Mouse (Mus musculus) MEL (cell line): Measurements from ENCODE around the gene Mkrn1. TPM values are rescaled to one million over a fixed set of nuclear protein-coding genes. Genes with fewer than 3 reads are reported as not detected.
"Not testable (repeated sequence)": the region's sequence is repeated elsewhere in the genome, so short reads cannot be mapped to it uniquely, and the experiment has no call there.

Experiments used
- DNase-seq: peaks from one replicate; pipeline ENCODE4 v3.0.0; 2011; ENCODE audit warnings: low read depth, low spot score
- H3K27ac ChIP-seq: 2 replicates; pipeline ENCODE4 v1.5.1; 2012; ENCODE audit warnings: low read depth, mild to moderate bottlenecking, control low read depth, low read length, moderate library complexity; ENCODE audit not compliant: control insufficient read depth
- H3K27me3 ChIP-seq, 2 experiments: fragments of 150-350 bp in 1 of 2; sonication (generic) in 1 of 2; 2 replicates each; pipeline ENCODE4 v1.6.1; 2012; ENCODE audit warnings: low read length in 2 of 2, mild to moderate bottlenecking in 2 of 2, improper control_type of control experiment in 1 of 2, moderate library complexity in 1 of 2; ENCODE audit not compliant: insufficient read depth in 2 of 2, control insufficient read depth in 1 of 2
- H3K36me3 ChIP-seq, 2 experiments: 2 replicates each; pipeline ENCODE4 v1.6.1; 2012 to 2014; ENCODE audit warnings: low read length in 2 of 2, improper control_type of control experiment in 1 of 2, inconsistent platforms in 1 of 2, mild to moderate bottlenecking in 1 of 2; ENCODE audit not compliant: insufficient read depth in 2 of 2, control insufficient read depth in 1 of 2
- H3K4me1 ChIP-seq, 2 experiments: fragments of 150-350 bp in 1 of 2; sonication (generic) in 1 of 2; 2 replicates each; pipeline ENCODE4 v1.6.1; 2012; ENCODE audit warnings: low read length in 2 of 2, improper control_type of control experiment in 1 of 2, mild to moderate bottlenecking in 1 of 2; ENCODE audit not compliant: insufficient read depth in 2 of 2, control insufficient read depth in 1 of 2
- H3K4me3 ChIP-seq, 2 experiments: fragments of 150-350 bp in 1 of 2; sonication (generic) in 1 of 2; 2 replicates each; pipeline ENCODE4 v1.5.1; 2012; ENCODE audit warnings: low read depth in 2 of 2, low read length in 2 of 2, mild to moderate bottlenecking in 2 of 2, moderate library complexity in 2 of 2, control low read depth in 1 of 2, improper control_type of control experiment in 1 of 2; ENCODE audit not compliant: control insufficient read depth in 1 of 2, insufficient read depth in 1 of 2
- H3K79me2 ChIP-seq: 2 replicates; pipeline ENCODE4 v1.6.1; 2012; ENCODE audit warnings: mild to moderate bottlenecking, low read length, moderate library complexity; ENCODE audit not compliant: control insufficient read depth, poor library complexity, insufficient read depth
- H3K9ac ChIP-seq: 2 replicates; pipeline ENCODE4 v1.6.1; 2012; ENCODE audit warnings: low read depth, mild to moderate bottlenecking, control low read depth, low read length, moderate library complexity; ENCODE audit not compliant: control insufficient read depth, poor library complexity, severe bottlenecking
- H3K9me3 ChIP-seq: fragments of 150-350 bp; sonication (generic); replicated peaks from 2 replicates; pipeline ENCODE4 v1.6.1; 2012; ENCODE audit warnings: mild to moderate bottlenecking, low read length, improper control_type of control experiment, moderate library complexity; ENCODE audit not compliant: insufficient read depth
- BHLHE40 ChIP-seq: IDR thresholded peaks from 2 replicates; pipeline ENCODE4 v1.6.1; 2012; ENCODE audit warnings: low read depth, mild to moderate bottlenecking, inconsistent platforms, low read length, improper control_type of control experiment, borderline replicate concordance
- CHD1 ChIP-seq: IDR thresholded peaks from 2 replicates; pipeline ENCODE4 v1.6.1; 2012; ENCODE audit warnings: low read depth, mild to moderate bottlenecking, inconsistent platforms, low read length, improper control_type of control experiment
- CTCF ChIP-seq, 3 experiments: IDR thresholded peaks in 2 of 3; conservative IDR thresholded peaks in 1 of 3; 2 replicates each; pipeline ENCODE4 v1.5.1; 2011 to 2012; ENCODE audit warnings: low read length in 3 of 3, low read depth in 2 of 3, mild to moderate bottlenecking in 2 of 3, improper control_type of control experiment in 1 of 3, inconsistent platforms in 1 of 3, mixed read lengths in 1 of 3, moderate library complexity in 1 of 3; ENCODE audit not compliant: control insufficient read depth in 1 of 3, insufficient read depth in 1 of 3, poor library complexity in 1 of 3, severe bottlenecking in 1 of 3
- E2F4 ChIP-seq: IDR thresholded peaks from 2 replicates; pipeline ENCODE4 v1.6.1; 2011; ENCODE audit warnings: low read depth, low read length, improper control_type of control experiment, borderline replicate concordance
- EP300 ChIP-seq, 2 experiments: IDR thresholded peaks; 2 replicates each; pipeline ENCODE4 v1.6.1; 2011; ENCODE audit warnings: improper control_type of control experiment in 2 of 2, low read length in 2 of 2, low read depth in 1 of 2, mild to moderate bottlenecking in 1 of 2
- GABPA ChIP-seq: IDR thresholded peaks from 2 replicates; pipeline ENCODE4 v1.6.1; 2012; ENCODE audit warnings: low read depth, mild to moderate bottlenecking, inconsistent platforms, low read length, improper control_type of control experiment, moderate library complexity
- HCFC1 ChIP-seq: IDR thresholded peaks from 2 replicates; pipeline ENCODE4 v1.6.1; 2012; ENCODE audit warnings: low read depth, mild to moderate bottlenecking, inconsistent platforms, low read length, improper control_type of control experiment, moderate library complexity
- MAFK ChIP-seq: IDR thresholded peaks from 2 replicates; pipeline ENCODE4 v1.6.1; 2011; ENCODE audit warnings: low read depth, mild to moderate bottlenecking, low read length, improper control_type of control experiment, borderline replicate concordance
- MAX ChIP-seq: IDR thresholded peaks from 2 replicates; pipeline ENCODE4 v1.6.1; 2011; ENCODE audit warnings: low read length, improper control_type of control experiment
- MYB ChIP-seq: IDR thresholded peaks from 2 replicates; pipeline ENCODE4 v1.6.1; 2011; ENCODE audit warnings: mild to moderate bottlenecking, low read depth, low read length, improper control_type of control experiment
- MYC ChIP-seq: IDR thresholded peaks from 2 replicates; pipeline ENCODE4 v1.6.1; 2011; ENCODE audit warnings: low read depth, mild to moderate bottlenecking, low read length, improper control_type of control experiment, moderate library complexity
- NRF1 ChIP-seq: IDR thresholded peaks from 2 replicates; pipeline ENCODE4 v1.6.1; 2014; ENCODE audit warnings: low read depth, mild to moderate bottlenecking, inconsistent platforms, low read length, improper control_type of control experiment, moderate library complexity; ENCODE audit not compliant: poor library complexity, insufficient read depth, severe bottlenecking
- POLR2A ChIP-seq, 2 experiments: IDR thresholded peaks; 2 replicates each; pipeline ENCODE4 v1.6.1; 2011 to 2012; ENCODE audit warnings: low read length in 2 of 2, mild to moderate bottlenecking in 2 of 2, control low read depth in 1 of 2, improper control_type of control experiment in 1 of 2, low read depth in 1 of 2, moderate library complexity in 1 of 2; ENCODE audit not compliant: control insufficient read depth in 1 of 2, insufficient read depth in 1 of 2, poor library complexity in 1 of 2
- POLR2AphosphoS2 ChIP-seq: IDR thresholded peaks from 2 replicates; pipeline ENCODE4 v1.6.1; 2011; ENCODE audit warnings: low read length, improper control_type of control experiment
- POLR2AphosphoS5 ChIP-seq: IDR thresholded peaks from 2 replicates; pipeline ENCODE4 v1.6.1; 2012; ENCODE audit warnings: low read depth, borderline replicate concordance, mild to moderate bottlenecking, inconsistent platforms, low read length, moderate library complexity, mixed read lengths
- RCOR1 ChIP-seq: IDR thresholded peaks from 2 replicates; pipeline ENCODE4 v1.6.1; 2012; ENCODE audit warnings: low read depth, mild to moderate bottlenecking, inconsistent platforms, low read length, improper control_type of control experiment
- SIN3A ChIP-seq: IDR thresholded peaks from 2 replicates; pipeline ENCODE4 v1.6.1; 2012; ENCODE audit warnings: low read length, improper control_type of control experiment, inconsistent platforms
- SMC3 ChIP-seq: IDR thresholded peaks from 2 replicates; pipeline ENCODE4 v1.6.1; 2011; ENCODE audit warnings: low read depth, low read length, improper control_type of control experiment
- UBTF ChIP-seq: IDR thresholded peaks from 2 replicates; pipeline ENCODE4 v1.6.1; 2012; ENCODE audit warnings: low read depth, mild to moderate bottlenecking, inconsistent platforms, low read length, improper control_type of control experiment, moderate library complexity, borderline replicate concordance; ENCODE audit not compliant: insufficient read depth
- USF2 ChIP-seq, 2 experiments: IDR thresholded peaks; 2 replicates each; pipeline ENCODE4 v1.6.1; 2011 to 2012; ENCODE audit warnings: improper control_type of control experiment in 2 of 2, low read length in 2 of 2, borderline replicate concordance in 1 of 2, inconsistent platforms in 1 of 2, low read depth in 1 of 2, mild to moderate bottlenecking in 1 of 2; ENCODE audit not compliant: insufficient read depth in 1 of 2
- ZNF384 ChIP-seq: IDR thresholded peaks from 2 replicates; pipeline ENCODE4 v1.6.1; 2012; ENCODE audit warnings: low read depth, mild to moderate bottlenecking, inconsistent platforms, low read length, improper control_type of control experiment
- polyA plus RNA-seq, 2 experiments: library from polyadenylated mRNA; stranded (reverse) in 1 of 2; unstranded in 1 of 2; fragments of >175 nt in 1 of 2; fragments of >200 nt in 1 of 2; gene quantifications; 2 replicates each; pipeline versions ENCODE4 v1.2.1 to v1.2.4; 2012; ENCODE audit warnings: low replicate concordance in 2 of 2, low read depth in 1 of 2; ENCODE audit not compliant: insufficient read length in 2 of 2, insufficient read depth in 1 of 2, missing spikeins in 1 of 2
- total RNA-seq: library from RNA; depleted of rRNA; stranded (reverse); fragments of 300-350 nt; gene quantifications from 2 replicates; pipeline ENCODE4 v1.2.3, GENCODE M21; 2012

Gene Mkrn1
- total and polyA plus RNA-seq, 3 experiments = 57.4 to 58.1 TPM; not detected in 1

- Histone ChIP-seq H3K27me3 (no peaks in the 10 kb centered on the region), H3K36me3 (peaks cover 0 to 35% of the 10 kb centered on the region in 2 experiments; a peak in 2 of 4 replicates), H3K79me2 (peaks cover 17% of the 10 kb centered on the region), H3K4me3 (no peak overlapping the region), H3K9me3 (no peaks in the 10 kb centered on the region), H3K27ac (no peak overlapping the region), H3K9ac (no peak overlapping the region), H3K4me1 (peaks cover 17 to 34% of the 10 kb centered on the region in 2 experiments)
- TF ChIP-seq POLR2AphosphoS5 (no peak), RCOR1 (no peak), USF2 (IDR thresholded peaks at IDR 0.05; ENCODE audit: borderline replicate concordance in 1 of 2, insufficient read depth in 1 of 2, low read depth in 1 of 2, low read length in 2 of 2) (no peak), SMC3 (no peak), UBTF (no peak), BHLHE40 (no peak), CHD1 (no peak), GABPA (no peak), E2F4 (no peak), MAFK (no peak), HCFC1 (no peak), EP300 (IDR thresholded peaks at IDR 0.05; ENCODE audit: low read depth in 1 of 2, low read length in 2 of 2) (no peak), POLR2AphosphoS2 (no peak), MAX (no peak), NRF1 (no peak)
- DNase-seq = no peak
Observed at GRCm38 (mm10) chr6:39420867-39421266, 605 bp upstream of the Mkrn1 start.

GRCm38 (mm10) chr6:39419386-39419850, 844 bp downstream of the Mkrn1 start:
- Histone ChIP-seq H3K4me1 (peaks cover 7 to 28% of the 10 kb centered on the region in 2 experiments), H3K27me3 (no peaks in the 10 kb centered on the region)

GRCm38 (mm10) chr6:39416654-39417053, 3.6 kb downstream of the Mkrn1 start:
- H3K27ac ChIP-seq, H3K4me3 ChIP-seq, DNase-seq, H3K4me1 ChIP-seq, H3K9me3 ChIP-seq, H3K27me3 ChIP-seq, H3K9ac ChIP-seq: not testable (repeated sequence)
- Histone ChIP-seq H3K79me2 (peaks cover 29% of the 10 kb centered on the region), H3K36me3 (peaks cover 0 to 12% of the 10 kb centered on the region in 2 experiments; a peak in 2 of 4 replicates)

More at GRCm38 (mm10) chr6:39419386-39419850, 844 bp downstream of the Mkrn1 start:
- Histone ChIP-seq H3K79me2 (peaks cover 19% of the 10 kb centered on the region), H3K4me3 (peak overlapping the region; percentile 72 to 90), H3K9ac (peak overlapping the region; percentile 87), H3K36me3 (peaks cover 0 to 28% of the 10 kb centered on the region in 2 experiments; a peak in 2 of 4 replicates), H3K27ac (no peak overlapping the region; the same call in 1 of the 2 replicates), H3K9me3 (no peaks in the 10 kb centered on the region)
- DNase-seq = peak; percentile 47
- TF ChIP-seq POLR2A (IDR thresholded peaks at IDR 0.05; ENCODE audit: control insufficient read depth in 1 of 2, insufficient read depth in 1 of 2, low read depth in 1 of 2, low read length in 2 of 2, poor library complexity in 1 of 2) (no peak), MYB (no peak), HCFC1 (no peak), E2F4 (no peak), SIN3A (0 out of 2 replicates have a peak, but pooled peaks have one; percentile 8), RCOR1 (no peak), MYC (no peak), ZNF384 (no peak), CTCF (IDR thresholded peaks at IDR 0.05 in 2 of 3, conservative IDR thresholded peaks at IDR 0.05 in 1 of 3; ENCODE audit: control insufficient read depth in 1 of 3, insufficient read depth in 1 of 3, low read depth in 2 of 3, low read length in 3 of 3, poor library complexity in 1 of 3, severe bottlenecking in 1 of 3) (no peak)
